Mouse (Mus musculus) myocyte (in vitro differentiated cells): ENCODE data around the gene Tnik.

Experiments
- CEBPB ChIP-seq: IDR thresholded peaks from 2 replicates; pipeline ENCODE4 v1.6.1; 2011; ENCODE audit warnings: mild to moderate bottlenecking, moderate library complexity; ENCODE audit not compliant: poor library complexity, insufficient read depth, severe bottlenecking
- E2F4 ChIP-seq: IDR thresholded peaks from one replicate; pipeline ENCODE4 v1.6.1; 2011; ENCODE audit warnings: mild to moderate bottlenecking, control low read depth, moderate library complexity; ENCODE audit not compliant: insufficient read depth
- MAX ChIP-seq: IDR thresholded peaks from one replicate; pipeline ENCODE4 v1.6.1; 2011; ENCODE audit warnings: low read depth, mild to moderate bottlenecking, control low read depth
- MYOD1 ChIP-seq, 3 experiments: IDR thresholded peaks; one replicate each; pipeline ENCODE4 v1.6.1; 2011; ENCODE audit warnings: control low read depth in 2 of 3, low read depth in 2 of 3, mild to moderate bottlenecking in 2 of 3, moderate library complexity in 1 of 3; ENCODE audit not compliant: insufficient read length in 2 of 3, control insufficient read depth in 1 of 3
- MYOG ChIP-seq, 3 experiments: IDR thresholded peaks; one replicate each; pipeline ENCODE4 v1.6.1; 2011; ENCODE audit warnings: control low read depth in 2 of 3, low read depth in 2 of 3, mild to moderate bottlenecking in 2 of 3; ENCODE audit not compliant: insufficient read length in 2 of 3, control insufficient read depth in 1 of 3, insufficient read depth in 1 of 3
- POLR2A ChIP-seq: IDR thresholded peaks from one replicate; pipeline ENCODE4 v1.6.1; 2011; ENCODE audit warnings: low read depth, mild to moderate bottlenecking, control low read depth, moderate library complexity; ENCODE audit not compliant: insufficient read length
- POLR2AphosphoS2 ChIP-seq: IDR thresholded peaks from one replicate; pipeline ENCODE4 v1.6.1; 2011; ENCODE audit warnings: low read depth, control low read depth; ENCODE audit not compliant: insufficient read length
- REST ChIP-seq: IDR thresholded peaks from one replicate; pipeline ENCODE4 v1.6.1; 2011; ENCODE audit warnings: mild to moderate bottlenecking, control low read depth, moderate library complexity; ENCODE audit not compliant: insufficient read depth, insufficient read length
- TCF12 ChIP-seq: IDR thresholded peaks from one replicate; pipeline ENCODE4 v1.6.1; 2011; ENCODE audit warnings: mild to moderate bottlenecking, control low read depth; ENCODE audit not compliant: poor library complexity, insufficient read depth, severe bottlenecking
- TCF3 ChIP-seq: IDR thresholded peaks from one replicate; pipeline ENCODE4 v1.6.1; 2011; ENCODE audit warnings: low read depth, control low read depth; ENCODE audit not compliant: insufficient read length
- USF1 ChIP-seq: IDR thresholded peaks from one replicate; pipeline ENCODE4 v1.6.1; 2011; ENCODE audit warnings: low read depth, mild to moderate bottlenecking, control low read depth, moderate library complexity

DNA sequence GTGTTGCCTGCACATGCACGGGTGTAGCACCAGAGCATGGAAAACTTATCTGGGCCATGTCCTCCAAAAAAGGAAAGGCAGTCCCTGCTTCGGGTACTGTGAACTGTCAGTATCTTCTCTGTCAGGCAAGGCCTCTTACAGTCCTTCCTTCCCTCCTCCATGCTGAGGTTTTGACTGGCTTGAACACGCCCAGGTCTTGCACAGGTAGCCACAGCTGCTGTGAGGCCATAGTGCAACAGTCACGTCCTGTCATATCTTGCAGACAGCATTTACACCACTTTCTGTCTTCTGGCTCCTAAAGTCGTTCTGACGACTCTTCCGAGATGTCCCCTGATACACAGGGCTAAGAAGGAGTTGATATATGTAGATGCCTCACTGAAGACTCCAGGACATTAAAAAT, 28.8 kb upstream of the Tnik start:
- no peak for TF ChIP-seq POLR2A
- no peak for TF ChIP-seq CEBPB
- TF ChIP-seq E2F4: no peak
- TF ChIP-seq TCF12: no peak
- TF ChIP-seq REST: no peak
- TF ChIP-seq USF1: no peak
- TF ChIP-seq MYOG (IDR thresholded peaks at IDR 0.05; ENCODE audit: control insufficient read depth in 1 of 3, insufficient read depth in 1 of 3, insufficient read length in 2 of 3, low read depth in 2 of 3): no peak
- no peak for TF ChIP-seq MAX
- TF ChIP-seq POLR2AphosphoS2: no peak
- TF ChIP-seq MYOD1 (IDR thresholded peaks at IDR 0.05; ENCODE audit: control insufficient read depth in 1 of 3, insufficient read length in 2 of 3, low read depth in 2 of 3): no peak
- no peak for TF ChIP-seq TCF3
